Mouse (Mus musculus): ENCODE measurements at regions not wholly inside any gene's neighbourhood (a gene's known extent, or its start where the extent isn't known, plus 50 kb on each side); places are given as distances from the start of the nearest gene placed in this dataset.

DNA sequence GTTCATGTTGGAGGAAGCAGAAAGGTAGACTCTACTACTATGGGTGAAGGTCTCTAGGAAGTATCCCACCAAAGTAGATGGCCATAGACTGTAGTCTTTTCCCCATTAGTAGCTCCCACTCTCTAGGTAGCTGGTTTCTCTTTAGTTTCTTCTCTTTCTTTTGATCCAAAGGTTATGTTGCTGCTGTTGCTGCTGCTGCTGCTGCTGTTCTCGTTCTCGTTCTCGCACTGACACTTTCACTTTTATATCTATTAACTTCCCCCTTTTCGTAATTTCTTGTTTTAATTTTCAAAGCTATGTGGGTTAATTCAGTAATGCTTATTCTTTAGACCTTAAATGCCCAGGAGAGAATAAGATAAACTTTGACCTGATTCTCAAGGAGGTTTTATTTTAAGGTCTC, 58.3 kb downstream of the Tmem100 start:
- H3K4me1 ChIP-seq (ENCODE audit: control insufficient read depth, insufficient read depth, insufficient read length, low read length): no peaks in the 10 kb centered on the region
- H3K27me3 ChIP-seq (ENCODE audit: control insufficient read depth, insufficient read depth, low read length): no peaks in the 10 kb centered on the region
- no peak overlapping the region for H3K27ac ChIP-seq (ENCODE audit: insufficient read depth, low read depth, low read length)
- 37% methylated on average over 4 of the region's 4 CpGs for WGBS
- TF ChIP-seq POLR2A (IDR thresholded peaks at IDR 0.05; ENCODE audit: low read depth, low read length): no peak
- TF ChIP-seq CTCF (IDR thresholded peaks at IDR 0.05; ENCODE audit: extremely low read depth, insufficient read length, insufficient replicate concordance, low read depth, low read length): no peak
- no peak overlapping the region for H3K4me3 ChIP-seq (ENCODE audit: low read depth, low read length)
- H3K36me3 ChIP-seq (ENCODE audit: control insufficient read depth, insufficient read depth, low read length): no peaks in the 10 kb centered on the region

DNA sequence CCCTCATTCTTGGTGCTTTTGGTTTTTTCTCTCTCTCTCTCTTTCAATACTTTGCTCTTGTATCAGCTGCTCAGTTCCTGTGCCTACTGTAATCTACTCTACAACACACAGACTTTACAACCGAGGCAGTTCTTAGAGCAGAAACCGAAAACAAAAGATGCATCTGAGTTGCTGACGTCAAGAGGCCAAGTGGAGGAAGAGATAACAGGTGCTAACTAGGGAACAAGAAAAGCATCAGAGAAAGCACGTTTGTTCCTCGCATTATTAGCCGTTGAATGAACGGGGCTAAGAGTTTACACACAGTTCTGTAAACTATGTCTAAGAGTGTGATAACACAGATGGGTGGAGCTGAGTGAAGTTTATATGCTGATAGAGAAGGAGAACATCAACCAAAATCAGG, 63.9 kb downstream of the Tmem100 start:
- 27% methylated on average over 7 of the region's 7 CpGs for WGBS
- Histone ChIP-seq H3K27me3 (ENCODE audit: control insufficient read depth, insufficient read depth, low read length) (no peaks in the 10 kb centered on the region), H3K36me3 (ENCODE audit: control insufficient read depth, insufficient read depth, low read length) (no peaks in the 10 kb centered on the region), H3K4me1 (ENCODE audit: control insufficient read depth, insufficient read depth, insufficient read length, low read length) (no peaks in the 10 kb centered on the region), H3K27ac (ENCODE audit: insufficient read depth, low read depth, low read length) (no peak overlapping the region), H3K4me3 (ENCODE audit: low read depth, low read length) (no peak overlapping the region)
- no peak for TF ChIP-seq CTCF (IDR thresholded peaks at IDR 0.05; ENCODE audit: extremely low read depth, insufficient read length, insufficient replicate concordance, low read depth, low read length)
- TF ChIP-seq POLR2A (IDR thresholded peaks at IDR 0.05; ENCODE audit: low read depth, low read length): no peak

DNA sequence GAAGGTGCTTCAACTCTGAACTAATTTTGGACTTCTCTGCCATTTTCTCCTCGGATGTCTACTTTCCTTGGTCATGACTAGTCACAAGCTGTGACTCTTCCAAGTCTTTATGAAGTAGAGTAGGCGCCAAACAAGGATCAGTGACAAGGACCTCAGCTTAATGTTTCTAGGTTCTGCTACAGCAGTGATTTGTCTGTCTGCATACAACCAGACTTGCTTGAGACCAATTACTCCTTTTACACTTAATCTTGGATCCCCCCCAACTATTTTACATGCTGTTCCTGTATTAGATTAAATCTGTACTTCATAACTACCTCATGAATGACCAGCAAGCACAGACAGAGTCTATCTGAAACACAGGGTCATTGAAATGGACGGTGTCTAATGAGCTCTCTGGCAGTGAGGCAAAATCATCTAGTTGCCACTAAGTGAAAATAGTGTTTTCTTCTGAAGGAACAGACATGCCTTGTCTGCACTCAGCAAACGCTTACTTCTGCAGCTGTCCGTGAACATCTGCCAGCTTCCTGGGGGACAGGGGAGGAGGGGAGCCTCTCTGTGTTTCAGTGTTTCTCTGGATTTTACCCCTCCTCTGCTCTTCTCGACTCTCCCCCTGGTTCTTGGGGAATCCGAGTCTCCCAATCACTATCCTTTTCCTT, 64.7 kb downstream of the Tmem100 start:
- 73% methylated on average over 7 of the region's 7 CpGs for WGBS
- Histone ChIP-seq H3K27me3 (ENCODE audit: control insufficient read depth, insufficient read depth, low read length) (no peaks in the 10 kb centered on the region), H3K4me3 (ENCODE audit: low read depth, low read length) (no peak overlapping the region), H3K4me1 (ENCODE audit: control insufficient read depth, insufficient read depth, insufficient read length, low read length) (no peaks in the 10 kb centered on the region), H3K27ac (ENCODE audit: insufficient read depth, low read depth, low read length) (no peak overlapping the region), H3K36me3 (ENCODE audit: control insufficient read depth, insufficient read depth, low read length) (no peaks in the 10 kb centered on the region)
- TF ChIP-seq CTCF (IDR thresholded peaks at IDR 0.05; ENCODE audit: extremely low read depth, insufficient read length, insufficient replicate concordance, low read depth, low read length): no peak
- no peak for TF ChIP-seq POLR2A (IDR thresholded peaks at IDR 0.05; ENCODE audit: low read depth, low read length)

DNA sequence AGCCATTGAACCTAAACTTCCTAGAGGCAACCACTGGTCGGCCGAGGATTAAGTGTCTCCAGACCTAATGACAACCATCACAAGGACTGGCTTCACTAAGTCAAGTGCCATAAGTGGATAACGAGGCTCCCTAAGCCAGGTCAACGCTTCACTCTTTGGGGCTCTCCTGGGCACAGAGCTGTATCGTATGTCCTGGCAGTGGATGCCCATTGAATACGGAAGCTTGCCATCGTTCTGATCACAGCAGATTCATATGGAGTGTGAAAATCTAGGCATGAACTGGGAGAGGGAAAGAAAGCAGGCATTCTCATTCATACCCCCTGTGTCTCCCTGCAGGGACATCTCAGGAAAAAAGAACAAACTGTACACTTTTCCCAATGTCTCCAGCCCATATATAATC, 68.3 kb downstream of the Tmem100 start:
- no peaks in the 10 kb centered on the region for H3K36me3 ChIP-seq (ENCODE audit: control insufficient read depth, insufficient read depth, low read length)
- H3K27ac ChIP-seq (ENCODE audit: insufficient read depth, low read depth, low read length): no peak overlapping the region
- TF ChIP-seq POLR2A (IDR thresholded peaks at IDR 0.05; ENCODE audit: low read depth, low read length): no peak
- TF ChIP-seq CTCF (IDR thresholded peaks at IDR 0.05; ENCODE audit: extremely low read depth, insufficient read length, insufficient replicate concordance, low read depth, low read length): no peak
- H3K4me1 ChIP-seq (ENCODE audit: control insufficient read depth, insufficient read depth, insufficient read length, low read length): no peaks in the 10 kb centered on the region
- H3K27me3 ChIP-seq (ENCODE audit: control insufficient read depth, insufficient read depth, low read length): no peaks in the 10 kb centered on the region
- 81% methylated on average over 7 of the region's 7 CpGs for WGBS
- H3K4me3 ChIP-seq (ENCODE audit: low read depth, low read length): no peak overlapping the region

DNA sequence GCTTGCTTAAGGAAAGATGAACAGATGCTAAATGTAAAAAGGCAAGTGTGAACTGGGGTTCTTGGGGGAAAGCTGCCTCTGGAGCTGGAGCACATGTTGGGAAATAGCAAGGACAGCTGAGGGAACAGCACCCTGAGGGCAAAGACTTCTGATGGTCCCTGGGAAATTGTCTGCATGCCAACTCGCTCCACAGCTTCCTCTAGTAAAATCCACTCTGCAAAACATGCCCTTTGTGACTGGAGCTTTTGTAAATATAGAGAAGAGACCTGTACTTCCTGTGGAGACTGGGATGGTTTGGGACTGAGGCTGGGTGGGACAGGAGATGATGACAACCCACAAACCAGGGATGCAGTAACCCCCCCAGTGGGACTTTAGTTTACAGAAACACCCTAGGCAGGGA, 69.0 kb downstream of the Tmem100 start:
- no peaks in the 10 kb centered on the region for H3K4me1 ChIP-seq (ENCODE audit: control insufficient read depth, insufficient read depth, insufficient read length, low read length)
- WGBS: 36% methylated on average over 1 of the region's 1 CpGs
- H3K36me3 ChIP-seq (ENCODE audit: control insufficient read depth, insufficient read depth, low read length): no peaks in the 10 kb centered on the region
- TF ChIP-seq POLR2A (IDR thresholded peaks at IDR 0.05; ENCODE audit: low read depth, low read length) (no peak), CTCF (IDR thresholded peaks at IDR 0.05; ENCODE audit: extremely low read depth, insufficient read length, insufficient replicate concordance, low read depth, low read length) (no peak)
- no peak overlapping the region for H3K27ac ChIP-seq (ENCODE audit: insufficient read depth, low read depth, low read length)
- H3K4me3 ChIP-seq (ENCODE audit: low read depth, low read length): no peak overlapping the region
- no peaks in the 10 kb centered on the region for H3K27me3 ChIP-seq (ENCODE audit: control insufficient read depth, insufficient read depth, low read length)

DNA sequence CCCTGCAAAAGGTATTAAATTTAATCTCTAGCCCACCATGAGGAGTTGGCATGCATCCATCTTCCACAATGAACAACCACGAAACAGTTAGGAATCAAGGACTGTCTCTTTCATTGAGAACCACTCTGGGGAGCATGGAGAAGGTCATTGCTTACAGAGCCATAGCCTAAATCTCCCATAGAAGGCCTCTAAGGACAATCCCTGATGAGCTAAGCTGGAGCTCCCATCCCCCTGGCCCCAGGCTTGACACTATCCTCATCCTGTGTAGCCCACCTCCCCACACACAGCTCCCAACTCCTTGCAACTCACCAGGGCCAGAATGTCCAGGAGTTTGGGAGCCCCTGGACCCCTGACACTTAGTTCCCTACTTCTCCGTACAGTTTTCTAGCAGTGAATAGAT, 70.0 kb downstream of the Tmem100 start:
- H3K27ac ChIP-seq (ENCODE audit: insufficient read depth, low read depth, low read length): no peak overlapping the region
- H3K4me3 ChIP-seq (ENCODE audit: low read depth, low read length): no peak overlapping the region
- H3K4me1 ChIP-seq (ENCODE audit: control insufficient read depth, insufficient read depth, insufficient read length, low read length): no peaks in the 10 kb centered on the region
- TF ChIP-seq CTCF (IDR thresholded peaks at IDR 0.05; ENCODE audit: extremely low read depth, insufficient read length, insufficient replicate concordance, low read depth, low read length) (no peak), POLR2A (IDR thresholded peaks at IDR 0.05; ENCODE audit: low read depth, low read length) (no peak)
- 85% methylated on average over 2 of the region's 2 CpGs for WGBS
- no peaks in the 10 kb centered on the region for H3K36me3 ChIP-seq (ENCODE audit: control insufficient read depth, insufficient read depth, low read length)
- H3K27me3 ChIP-seq (ENCODE audit: control insufficient read depth, insufficient read depth, low read length): no peaks in the 10 kb centered on the region

DNA sequence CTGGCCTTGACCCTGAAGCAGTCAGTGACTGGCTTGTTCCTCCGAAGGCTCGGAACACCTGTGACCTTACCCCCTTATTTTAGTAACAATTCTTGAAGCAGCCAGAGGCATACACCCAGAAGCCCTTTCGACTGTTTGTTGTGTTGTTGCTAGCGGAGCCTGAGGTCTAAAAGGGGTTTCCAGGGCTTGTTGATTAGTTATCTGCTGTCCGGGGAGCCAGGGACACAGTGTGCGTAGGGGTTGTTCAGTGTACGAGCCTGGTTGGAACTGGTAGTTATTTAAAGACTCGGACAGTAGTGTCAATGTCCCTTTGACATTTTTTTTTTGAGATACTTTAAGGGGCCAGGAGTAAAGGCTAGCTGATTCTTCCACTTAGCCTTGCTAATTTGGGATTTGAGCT, 71.1 kb downstream of the Tmem100 start:
- no peaks in the 10 kb centered on the region for H3K4me1 ChIP-seq (ENCODE audit: control insufficient read depth, insufficient read depth, insufficient read length, low read length)
- 79% methylated on average over 8 of the region's 8 CpGs for WGBS
- no peak overlapping the region for H3K4me3 ChIP-seq (ENCODE audit: low read depth, low read length)
- no peak overlapping the region for H3K27ac ChIP-seq (ENCODE audit: insufficient read depth, low read depth, low read length)
- no peaks in the 10 kb centered on the region for H3K27me3 ChIP-seq (ENCODE audit: control insufficient read depth, insufficient read depth, low read length)
- no peak for TF ChIP-seq CTCF (IDR thresholded peaks at IDR 0.05; ENCODE audit: extremely low read depth, insufficient read length, insufficient replicate concordance, low read depth, low read length)
- no peak for TF ChIP-seq POLR2A (IDR thresholded peaks at IDR 0.05; ENCODE audit: low read depth, low read length)
- H3K36me3 ChIP-seq (ENCODE audit: control insufficient read depth, insufficient read depth, low read length): no peaks in the 10 kb centered on the region
